Mouse (Mus musculus) T-helper 2 cell (primary cell): Measurements from ENCODE around the gene Frmpd4.

Experiments
- in situ Hi-C: fragments of 300-600 bp; cut with MboI, MseI; formaldehyde crosslinking; loops from one replicate; pipeline ENCODE4 v1.15.1; 2025; ENCODE audit warnings: high pct_unique_total_duplicates

Gene Frmpd4

DNA sequence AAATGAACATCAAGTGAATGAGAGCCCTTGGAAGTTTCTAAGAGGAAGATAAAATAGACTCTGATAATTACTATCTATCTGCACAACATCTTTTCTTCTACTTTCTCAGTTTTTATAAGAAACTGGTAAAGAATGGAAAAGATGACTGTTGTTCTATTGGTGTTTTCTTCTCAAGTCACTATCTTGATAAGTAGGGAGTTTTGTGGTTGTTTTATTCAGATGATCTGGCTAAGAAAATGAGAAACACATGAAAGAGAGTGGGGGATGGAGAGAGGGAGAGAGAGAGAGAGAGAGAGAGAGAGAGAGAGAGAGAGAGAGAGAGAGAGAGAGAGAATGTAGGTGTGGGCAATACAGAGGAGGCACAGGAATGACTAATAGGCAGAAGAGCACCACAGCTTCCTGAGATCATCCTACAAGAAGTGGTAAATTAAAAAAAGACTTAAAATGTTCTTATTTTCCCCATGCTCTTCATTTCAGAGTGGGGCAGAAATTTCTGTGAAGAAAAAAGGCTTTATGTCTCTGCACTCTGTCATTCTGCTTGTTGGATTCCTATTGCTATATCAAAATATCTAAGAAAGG is 979.3 kb downstream of the Frmpd4 start:
- in situ Hi-C loops: no loop called here

- in situ Hi-C loops: no loop called here
Measured at GRCm38 (mm10) chrX:167552827-167553226, 1024.2 kb downstream of the Frmpd4 start.

DNA sequence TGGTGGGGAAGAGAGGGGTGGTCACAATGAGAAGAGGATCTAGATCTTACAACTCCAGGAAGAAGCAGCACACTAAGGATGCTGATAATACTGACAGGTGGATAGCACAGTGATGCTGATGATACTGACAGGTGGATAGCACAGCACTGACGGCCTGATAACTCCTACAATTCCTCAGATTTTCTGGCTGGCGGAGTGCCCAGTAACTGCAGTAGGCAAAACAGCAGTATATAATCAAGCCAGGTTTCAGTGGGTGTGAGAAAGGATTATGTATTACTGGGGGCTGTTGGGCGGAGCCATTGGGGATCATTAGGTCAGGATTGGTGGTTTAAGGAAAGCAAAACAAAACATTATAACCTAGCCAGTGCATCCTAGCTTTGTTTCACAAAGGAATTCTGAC is 1053.9 kb downstream of the Frmpd4 start:
- in situ Hi-C loops: no loop called here

- in situ Hi-C loops: no loop called here
Measured at GRCm38 (mm10) chrX:167522528-167522927, 1054.5 kb downstream of the Frmpd4 start.

- in situ Hi-C loops: loop anchor here (5.0 kb wide), 1 partner anchor 54 kb away; no protein-coding TSS in a partner anchor
Measured at GRCm38 (mm10) chrX:167518440-167518839, 1058.6 kb downstream of the Frmpd4 start.

- in situ Hi-C loops: no loop called here
Measured at GRCm38 (mm10) chrX:167497780-167498179, 1079.3 kb downstream of the Frmpd4 start.

GRCm38 (mm10) chrX:167492265-167492664 is 1084.8 kb downstream of the Frmpd4 start:
- in situ Hi-C loops: no loop called here

DNA sequence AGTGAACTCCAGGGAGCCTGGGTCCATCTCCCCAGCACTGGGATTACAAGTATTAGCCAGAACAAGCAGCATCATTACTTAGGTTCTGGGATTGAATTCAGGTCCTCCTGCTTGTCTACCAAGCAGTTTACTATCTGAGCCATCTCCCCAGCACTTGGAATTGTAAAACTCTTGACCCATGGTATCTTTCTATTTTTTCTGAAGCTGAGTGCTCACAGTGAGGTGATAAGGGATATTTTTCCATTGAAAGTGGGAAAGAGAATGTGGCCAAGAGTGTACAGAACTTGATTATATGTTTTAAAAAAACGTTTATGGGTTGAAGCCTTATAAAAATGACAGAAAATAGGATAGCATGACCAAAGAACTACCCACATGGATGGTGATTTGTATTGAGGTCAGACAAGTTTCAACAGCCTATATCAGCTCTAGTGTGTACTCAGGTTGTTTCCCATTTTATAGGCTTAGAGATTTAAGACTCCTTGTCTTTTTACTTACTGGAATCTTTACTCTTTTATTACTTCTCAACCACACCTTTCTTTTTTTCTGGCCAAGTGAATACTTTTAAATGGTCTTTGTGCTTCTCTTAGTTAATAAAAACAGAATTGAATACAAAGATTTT is 1085.3 kb downstream of the Frmpd4 start:
- in situ Hi-C loops: no loop called here

GRCm38 (mm10) chrX:167483409-167484177 is 1093.4 kb downstream of the Frmpd4 start:
- in situ Hi-C loops: no loop called here

DNA sequence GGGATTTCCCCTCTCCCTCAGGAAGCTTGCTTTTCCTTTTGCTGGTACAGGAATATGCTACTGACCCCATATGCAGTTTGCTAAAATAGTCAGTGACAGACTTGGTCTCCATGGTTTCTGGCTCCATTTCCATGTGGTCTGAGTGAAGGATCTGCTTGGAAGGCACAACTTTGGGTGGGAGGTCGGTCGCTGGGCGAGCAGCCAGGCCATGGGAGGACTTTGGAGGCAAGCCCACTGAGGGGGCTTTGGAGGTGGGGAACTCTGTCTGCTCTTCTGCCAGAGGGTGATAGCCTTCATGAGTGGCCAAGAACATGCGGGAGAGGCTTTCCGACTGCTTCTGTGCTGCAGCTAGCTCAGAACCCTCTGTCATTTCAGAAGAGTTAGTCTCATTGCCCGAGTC is 1099.4 kb downstream of the Frmpd4 start:
- in situ Hi-C loops: no loop called here

DNA sequence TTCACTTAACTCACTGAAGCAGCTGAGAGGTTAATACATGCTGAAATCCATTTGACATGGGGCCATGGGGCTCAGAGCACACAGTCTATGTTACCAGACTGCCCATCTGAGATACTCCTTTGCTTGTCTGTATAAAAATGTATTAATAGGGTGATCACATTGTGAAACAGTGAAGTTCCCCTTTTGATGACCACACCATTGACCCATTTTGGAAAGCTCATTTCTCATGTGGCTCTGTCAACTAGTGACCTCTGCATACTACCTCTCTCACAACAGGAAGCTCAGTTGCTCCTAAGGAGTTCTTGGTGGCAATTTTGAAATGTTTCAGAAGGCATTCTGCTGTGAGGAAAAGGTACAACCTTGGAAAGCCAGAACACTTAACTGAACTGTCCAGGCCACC is 1142.1 kb downstream of the Frmpd4 start:
- in situ Hi-C loops: no loop called here

- in situ Hi-C loops: no loop called here
Measured at GRCm38 (mm10) chrX:167433950-167434349, 1143.1 kb downstream of the Frmpd4 start.
